Mouse (Mus musculus) intestine, embryonic 16.5 days (tissue): ENCODE measurements around the gene S100pbp. TPM values are rescaled to one million over a fixed set of nuclear protein-coding genes. Genes with fewer than 3 reads are reported as not detected.

Experiments used
- ATAC-seq: fragments of 200-750 bp; cut with Nextera tagmentation; 2 replicates; pipeline ENCODE4 v1.8.0; 2017; ENCODE audit warnings: moderate TSS enrichment, moderate library complexity
- H3K27ac ChIP-seq: fragments of 300-500 bp; sonication (generic); 2 replicates; pipeline ENCODE4 v1.5.1; 2014; ENCODE audit warnings: mild to moderate bottlenecking, low read length
- H3K27me3 ChIP-seq: fragments of 300-500 bp; sonication (generic); replicated peaks from 2 replicates; pipeline ENCODE4 v1.6.1; 2014; ENCODE audit warnings: low read length, control low read depth, mixed read lengths; ENCODE audit not compliant: control insufficient read depth, insufficient read depth
- H3K36me3 ChIP-seq: fragments of 300-500 bp; sonication (generic); 2 replicates; pipeline ENCODE4 v1.6.1; 2014; ENCODE audit warnings: low read length, control low read depth; ENCODE audit not compliant: control insufficient read depth, insufficient read depth
- H3K4me1 ChIP-seq: fragments of 300-500 bp; sonication (generic); 2 replicates; pipeline ENCODE4 v1.6.1; 2014; ENCODE audit warnings: low read length, control low read depth, mixed read lengths; ENCODE audit not compliant: control insufficient read depth, insufficient read depth
- H3K4me2 ChIP-seq: fragments of 300-500 bp; sonication (generic); 2 replicates; pipeline ENCODE4 v1.6.1; 2014; ENCODE audit warnings: low read depth, low read length, control low read depth
- H3K4me3 ChIP-seq: fragments of 300-500 bp; sonication (generic); 2 replicates; pipeline ENCODE4 v1.5.1; 2014; ENCODE audit warnings: mild to moderate bottlenecking, low read length
- H3K9ac ChIP-seq: fragments of 300-500 bp; sonication (generic); 2 replicates; pipeline ENCODE4 v1.6.1; 2014; ENCODE audit warnings: low read depth, low read length
- H3K9me3 ChIP-seq: fragments of 300-500 bp; sonication (generic); 2 replicates; pipeline ENCODE4 v1.6.1; 2016; ENCODE audit warnings: low read length, control low read depth; ENCODE audit not compliant: control insufficient read depth
- WGBS: fragments of 180-500 bp; shearing (Covaris S2); extraction: QIAGEN DNeasy Blood & Tissue Kit; methylation state at CpG from one replicate; pipeline ENCODE4 v1.1.7; 2014; 5-methylcytosine and 5-hydroxymethylcytosine counted together
- polyA plus RNA-seq: library from polyadenylated mRNA; unstranded; fragments of >200 nt; fragmentation: Nextera tagmentation; extraction: Ambion mirVana; gene quantifications from 2 replicates; pipeline ENCODE4 v1.2.1, GENCODE M21; 2015

S100pbp gene
- polyA plus RNA-seq, 1 experiment from 2014 or later: 10.3 TPM

- H3K27ac ChIP-seq: peak overlapping the region; percentile 90
- WGBS: 52% methylated on average over 14 of the region's 14 CpGs
- peak; percentile 83 for ATAC-seq
These were observed 87.2 kb downstream of the S100pbp start for GRCm38 (mm10) chr4:129102133-129102829.

More at GRCm38 (mm10) chr4:129102133-129102829, 87.2 kb downstream of the S100pbp start:
- no peak overlapping the region; the same call in 1 of the 2 replicates for H3K9ac ChIP-seq
- H3K4me1 ChIP-seq: peaks cover 17% of the 10 kb centered on the region
- no peaks in the 10 kb centered on the region; the same call in 1 of the 2 replicates for H3K27me3 ChIP-seq
- no peak overlapping the region for H3K4me2 ChIP-seq
- H3K36me3 ChIP-seq: no peaks in the 10 kb centered on the region
- no peaks in the 10 kb centered on the region for H3K9me3 ChIP-seq
- H3K4me3 ChIP-seq: no peak overlapping the region

Other genes starting within 250 kb of the S100pbp start
- 11.1 and 12.5 TPM in 2 replicates for gene Azin2, start 227.3 kb downstream of the S100pbp start, polyA plus RNA-seq
- gene Ak2, start 197.8 kb downstream of the S100pbp start, polyA plus RNA-seq: 343 and 356 TPM in 2 replicates
- gene Rnf19b, start 131.5 kb downstream of the S100pbp start, polyA plus RNA-seq: 5.6 and 7.0 TPM in 2 replicates
- gene Tmem54, start 84.2 kb downstream of the S100pbp start, polyA plus RNA-seq: 159 and 167 TPM in 2 replicates
- 4.0 and 4.5 TPM in 2 replicates for gene Hpca, start 67.7 kb downstream of the S100pbp start, polyA plus RNA-seq
- 1.5 and 2.2 TPM in 2 replicates for gene Fndc5, start 52.7 kb downstream of the S100pbp start, polyA plus RNA-seq
- 104 and 107 TPM in 2 replicates for gene Yars, start within 50 bp of the S100pbp start, polyA plus RNA-seq
- gene C77080, start 71.7 kb upstream of the S100pbp start, polyA plus RNA-seq: 6.5 and 7.5 TPM in 2 replicates
- 1.1 and 1.3 TPM in 2 replicates for gene Sync, start 97.9 kb upstream of the S100pbp start, polyA plus RNA-seq
- 271 and 297 TPM in 2 replicates for gene Rbbp4, start 145.6 kb upstream of the S100pbp start, polyA plus RNA-seq
- 64.2 and 66.9 TPM in 2 replicates for gene Zbtb8os, start 146.0 kb upstream of the S100pbp start, polyA plus RNA-seq
- gene Zbtb8a, start 188.4 kb upstream of the S100pbp start, polyA plus RNA-seq: 13.6 and 14.0 TPM in 2 replicates